Mouse (Mus musculus) embryonic facial prominence, embryonic 12.5 days (tissue): ENCODE measurements around the gene Mall. TPM values are rescaled to one million over a fixed set of nuclear protein-coding genes. Genes with fewer than 3 reads are reported as not detected.

Experiments
- ATAC-seq: fragments of 200-750 bp; cut with Nextera tagmentation; 2 replicates; pipeline ENCODE4 v1.8.0; 2017; ENCODE audit not compliant: insufficient number of reproducible peaks, insufficient read depth, low FRiP score, low TSS enrichment
- H3K27ac ChIP-seq: fragments of 300-500 bp; sonication (generic); 2 replicates; pipeline ENCODE4 v1.5.1; 2016; ENCODE audit warnings: mild to moderate bottlenecking
- H3K27me3 ChIP-seq: fragments of 300-500 bp; sonication (generic); 2 replicates; pipeline ENCODE4 v1.6.1; 2016; ENCODE audit warnings: mild to moderate bottlenecking, moderate library complexity
- H3K36me3 ChIP-seq: fragments of 300-500 bp; sonication (generic); 2 replicates; pipeline ENCODE4 v1.6.1; 2016; ENCODE audit warnings: mild to moderate bottlenecking
- H3K4me1 ChIP-seq: fragments of 300-500 bp; sonication (generic); 2 replicates; pipeline ENCODE4 v1.6.1; 2016
- H3K4me2 ChIP-seq: fragments of 300-500 bp; sonication (generic); replicated peaks from 2 replicates; pipeline ENCODE4 v1.6.1; 2016; ENCODE audit warnings: mild to moderate bottlenecking, moderate library complexity
- H3K4me3 ChIP-seq: fragments of 300-500 bp; sonication (generic); 2 replicates; pipeline ENCODE4 v1.5.1; 2016; ENCODE audit warnings: mild to moderate bottlenecking
- H3K9ac ChIP-seq: fragments of 300-500 bp; sonication (generic); 2 replicates; pipeline ENCODE4 v1.6.1; 2016; ENCODE audit warnings: mild to moderate bottlenecking, moderate library complexity
- H3K9me3 ChIP-seq: fragments of 300-500 bp; sonication (generic); 2 replicates; pipeline ENCODE4 v1.6.1; 2016; ENCODE audit warnings: mild to moderate bottlenecking, moderate library complexity
- WGBS: fragments of 180-500 bp; shearing (Covaris S2); methylation state at CpG from one replicate; pipeline ENCODE4 v1.1.7; 2016; 5-methylcytosine and 5-hydroxymethylcytosine counted together
- polyA plus RNA-seq: library from polyadenylated mRNA; unstranded; fragments of >200 nt; fragmentation: Nextera tagmentation; extraction: Ambion mirVana; gene quantifications from 2 replicates; pipeline ENCODE4 v1.2.1, GENCODE M21; 2016

The Mall gene
- polyA plus RNA-seq, 1 experiment from 2014 or later: 2.0 TPM

- Histone ChIP-seq H3K9me3 (no peaks in the 10 kb centered on the region), H3K4me2 (no peak overlapping the region), H3K4me1 (no peaks in the 10 kb centered on the region), H3K27ac (no peak overlapping the region), H3K27me3 (no peaks in the 10 kb centered on the region), H3K36me3 (0 out of 2 replicates have a peak, but pooled peaks cover 5% of the 10 kb centered on the region), H3K9ac (no peak overlapping the region), H3K4me3 (no peak overlapping the region)
- ATAC-seq: no peak
- WGBS: 73% methylated on average over 11 of the region's 11 CpGs
These were observed 22.3 kb upstream of the Mall start for GRCm38 (mm10) chr2:127751849-127752610.

- Histone ChIP-seq H3K9ac (no peak overlapping the region), H3K36me3 (no peaks in the 10 kb centered on the region), H3K4me3 (no peak overlapping the region), H3K27ac (no peak overlapping the region), H3K27me3 (no peaks in the 10 kb centered on the region), H3K4me2 (no peak overlapping the region), H3K4me1 (no peaks in the 10 kb centered on the region), H3K9me3 (no peaks in the 10 kb centered on the region)
- no peak for ATAC-seq
- 50% methylated on average over 1 of the region's 1 CpGs for WGBS
These were observed 19.6 kb upstream of the Mall start for GRCm38 (mm10) chr2:127749376-127749775.

GRCm38 (mm10) chr2:127748316-127748715 lies 18.6 kb upstream of the Mall start:
- Histone ChIP-seq H3K36me3 (no peaks in the 10 kb centered on the region), H3K27ac (no peak overlapping the region), H3K9me3 (no peaks in the 10 kb centered on the region), H3K4me2 (no peak overlapping the region), H3K4me1 (no peaks in the 10 kb centered on the region), H3K27me3 (no peaks in the 10 kb centered on the region), H3K4me3 (no peak overlapping the region), H3K9ac (no peak overlapping the region)
- WGBS: 70% methylated on average over 7 of the region's 7 CpGs
- no peak for ATAC-seq

- H3K4me3 ChIP-seq: no peak overlapping the region
- H3K27me3 ChIP-seq: no peaks in the 10 kb centered on the region
- no peaks in the 10 kb centered on the region for H3K9me3 ChIP-seq
- no peak for ATAC-seq
- H3K9ac ChIP-seq: no peak overlapping the region
- no peak overlapping the region for H3K4me2 ChIP-seq
- no peaks in the 10 kb centered on the region for H3K4me1 ChIP-seq
- H3K36me3 ChIP-seq: no peaks in the 10 kb centered on the region
- 81% methylated on average over 3 of the region's 3 CpGs for WGBS
- no peak overlapping the region for H3K27ac ChIP-seq
These were observed 12.9 kb upstream of the Mall start for GRCm38 (mm10) chr2:127742637-127743036.

- ATAC-seq: no peak
- Histone ChIP-seq H3K27me3 (no peaks in the 10 kb centered on the region), H3K4me3 (no peak overlapping the region), H3K9me3 (no peaks in the 10 kb centered on the region), H3K4me2 (no peak overlapping the region), H3K4me1 (no peaks in the 10 kb centered on the region), H3K9ac (no peak overlapping the region), H3K36me3 (no peaks in the 10 kb centered on the region), H3K27ac (no peak overlapping the region)
- WGBS: 39% methylated on average over 9 of the region's 9 CpGs
These were observed 11.2 kb upstream of the Mall start for GRCm38 (mm10) chr2:127740756-127741519.

GRCm38 (mm10) chr2:127737885-127738284 lies 8.2 kb upstream of the Mall start:
- 77% methylated on average over 3 of the region's 3 CpGs for WGBS
- H3K4me3 ChIP-seq: no peak overlapping the region
- no peak overlapping the region for H3K27ac ChIP-seq
- ATAC-seq: no peak
- H3K27me3 ChIP-seq: no peaks in the 10 kb centered on the region
- no peak overlapping the region for H3K4me2 ChIP-seq
- H3K4me1 ChIP-seq: no peaks in the 10 kb centered on the region
- no peaks in the 10 kb centered on the region for H3K36me3 ChIP-seq
- H3K9me3 ChIP-seq: no peaks in the 10 kb centered on the region
- no peak overlapping the region for H3K9ac ChIP-seq

GRCm38 (mm10) chr2:127736631-127737209 lies 7.0 kb upstream of the Mall start:
- Histone ChIP-seq H3K4me1 (no peaks in the 10 kb centered on the region), H3K36me3 (no peaks in the 10 kb centered on the region), H3K4me2 (no peak overlapping the region), H3K9ac (no peak overlapping the region), H3K27ac (no peak overlapping the region), H3K4me3 (no peak overlapping the region), H3K27me3 (no peaks in the 10 kb centered on the region), H3K9me3 (no peaks in the 10 kb centered on the region)
- WGBS: 73% methylated on average over 6 of the region's 6 CpGs
- ATAC-seq: no peak

- no peak overlapping the region for H3K4me3 ChIP-seq
- no peak for ATAC-seq
- no peaks in the 10 kb centered on the region for H3K9me3 ChIP-seq
- H3K27ac ChIP-seq: no peak overlapping the region
- no peaks in the 10 kb centered on the region for H3K36me3 ChIP-seq
- no peaks in the 10 kb centered on the region for H3K4me1 ChIP-seq
- H3K9ac ChIP-seq: no peak overlapping the region
- H3K27me3 ChIP-seq: no peaks in the 10 kb centered on the region
- WGBS: 79% methylated on average over 9 of the region's 9 CpGs
- no peak overlapping the region for H3K4me2 ChIP-seq
These were observed 5.9 kb upstream of the Mall start for GRCm38 (mm10) chr2:127735512-127736145.

- Histone ChIP-seq H3K27me3 (peaks cover 5% of the 10 kb centered on the region), H3K9ac (no peak overlapping the region), H3K36me3 (no peaks in the 10 kb centered on the region), H3K4me2 (no peak overlapping the region), H3K27ac (no peak overlapping the region), H3K9me3 (no peaks in the 10 kb centered on the region), H3K4me3 (no peak overlapping the region), H3K4me1 (no peaks in the 10 kb centered on the region)
- ATAC-seq: no peak
- 79% methylated on average over 5 of the region's 5 CpGs for WGBS
These were observed 5.2 kb upstream of the Mall start for GRCm38 (mm10) chr2:127734889-127735288.

- H3K27me3 ChIP-seq: peaks cover 18% of the 10 kb centered on the region
- WGBS: 49% methylated on average over 7 of the region's 7 CpGs
- H3K4me3 ChIP-seq: no peak overlapping the region
- no peaks in the 10 kb centered on the region for H3K9me3 ChIP-seq
- ATAC-seq: no peak
- peaks cover 4% of the 10 kb centered on the region for H3K4me1 ChIP-seq
- no peaks in the 10 kb centered on the region for H3K36me3 ChIP-seq
- no peak overlapping the region for H3K27ac ChIP-seq
- no peak overlapping the region for H3K4me2 ChIP-seq
- H3K9ac ChIP-seq: no peak overlapping the region
These were observed 717 bp upstream of the Mall start for GRCm38 (mm10) chr2:127730301-127730997.
